Mouse (Mus musculus) megakaryocyte, embryonic 14.5 days (primary cell): Measurements from ENCODE around the gene Epha2. TPM values are rescaled to one million over a fixed set of nuclear protein-coding genes. Genes with fewer than 3 reads are reported as not detected.

Experiments
- H3K27me3 ChIP-seq: replicated peaks from 2 replicates; pipeline ENCODE3; 2012; ENCODE audit warnings: inconsistent platforms
- H3K36me3 ChIP-seq: replicated peaks from 2 replicates; pipeline ENCODE3; 2012; ENCODE audit warnings: low read length, inconsistent platforms, mixed read lengths
- H3K4me1 ChIP-seq: 2 replicates; pipeline ENCODE4 v1.6.1; 2012; ENCODE audit warnings: inconsistent platforms
- H3K4me3 ChIP-seq: replicated peaks from 2 replicates; pipeline ENCODE3; 2012; ENCODE audit warnings: moderate library complexity, mild to moderate bottlenecking, inconsistent platforms
- H3K9me3 ChIP-seq: 2 replicates; pipeline ENCODE4 v1.6.1; 2012; ENCODE audit warnings: inconsistent platforms
- FLI1 ChIP-seq: IDR thresholded peaks from 2 replicates; pipeline ENCODE4 v1.6.1; 2012; ENCODE audit warnings: low read length, inconsistent platforms, mixed read lengths
- GATA1 ChIP-seq: IDR thresholded peaks from 3 replicates; pipeline ENCODE4 v1.6.1; 2012; ENCODE audit warnings: mixed read lengths, low read length, inconsistent platforms, borderline replicate concordance
- polyA plus RNA-seq: library from polyadenylated mRNA; stranded (reverse); fragments of >175 nt; gene quantifications from 2 replicates; pipeline ENCODE4 v1.2.3, GENCODE M21; 2012; ENCODE audit warnings: low replicate concordance; ENCODE audit not compliant: insufficient read depth

The Epha2 gene
- polyA plus RNA-seq, 1 experiment: not detected

DNA sequence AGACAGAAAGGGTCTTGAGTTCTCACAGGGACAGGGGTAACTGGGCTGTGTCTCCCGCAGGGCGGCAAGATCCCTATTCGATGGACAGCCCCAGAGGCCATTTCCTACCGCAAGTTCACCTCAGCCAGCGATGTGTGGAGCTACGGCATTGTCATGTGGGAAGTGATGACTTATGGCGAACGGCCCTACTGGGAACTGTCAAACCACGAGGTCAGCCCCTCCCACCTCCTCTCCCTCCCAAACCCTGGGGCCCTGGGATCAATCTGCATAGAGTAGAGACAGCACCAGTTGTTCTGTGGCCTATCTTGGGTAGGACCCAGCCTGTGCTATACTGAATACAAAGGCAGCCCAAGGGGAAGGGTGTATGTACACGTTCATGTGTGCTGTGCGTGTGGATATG lies 21.5 kb downstream of the Epha2 start:
- Histone ChIP-seq H3K4me3 (no peak overlapping the region), H3K36me3 (no peaks in the 10 kb centered on the region), H3K4me1 (peaks cover 27% of the 10 kb centered on the region), H3K9me3 (no peaks in the 10 kb centered on the region), H3K27me3 (peaks cover 70% of the 10 kb centered on the region)
- no peak for TF ChIP-seq GATA1
- TF ChIP-seq FLI1: no peak

DNA sequence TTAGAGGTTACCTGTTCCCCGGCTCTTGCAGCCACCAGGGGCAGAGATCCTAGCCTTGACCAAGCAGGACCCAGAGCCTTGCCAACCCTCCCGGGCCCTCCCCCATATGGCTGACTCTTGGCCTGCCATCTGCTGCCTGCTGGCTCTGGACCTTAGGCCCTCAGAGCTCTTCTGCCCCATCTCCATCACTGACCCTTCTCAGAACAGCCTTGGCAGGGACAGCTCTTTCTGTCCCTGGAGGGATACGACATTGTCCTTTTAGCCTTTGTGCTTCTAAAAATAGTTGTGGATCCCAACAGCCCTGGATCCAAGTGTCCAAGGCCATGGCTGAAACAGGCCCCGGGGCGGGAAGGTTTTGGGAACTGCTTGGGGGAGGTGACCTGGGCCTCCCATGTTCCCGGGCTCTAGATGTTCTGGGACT lies 23.7 kb downstream of the Epha2 start:
- TF ChIP-seq GATA1 (no peak), FLI1 (no peak)
- peaks cover 27% of the 10 kb centered on the region for H3K4me1 ChIP-seq
- H3K4me3 ChIP-seq: no peak overlapping the region
- H3K27me3 ChIP-seq: peaks cover 72% of the 10 kb centered on the region
- H3K36me3 ChIP-seq: no peaks in the 10 kb centered on the region
- H3K9me3 ChIP-seq: no peaks in the 10 kb centered on the region

- TF ChIP-seq GATA1 (no peak), FLI1 (no peak)
- Histone ChIP-seq H3K36me3 (no peaks in the 10 kb centered on the region), H3K4me1 (peaks cover 31% of the 10 kb centered on the region), H3K9me3 (no peaks in the 10 kb centered on the region), H3K4me3 (peak overlapping the region; percentile 48), H3K27me3 (peaks cover 79% of the 10 kb centered on the region)
Observed at GRCm38 (mm10) chr4:141325636-141326035, 24.6 kb downstream of the Epha2 start.

DNA sequence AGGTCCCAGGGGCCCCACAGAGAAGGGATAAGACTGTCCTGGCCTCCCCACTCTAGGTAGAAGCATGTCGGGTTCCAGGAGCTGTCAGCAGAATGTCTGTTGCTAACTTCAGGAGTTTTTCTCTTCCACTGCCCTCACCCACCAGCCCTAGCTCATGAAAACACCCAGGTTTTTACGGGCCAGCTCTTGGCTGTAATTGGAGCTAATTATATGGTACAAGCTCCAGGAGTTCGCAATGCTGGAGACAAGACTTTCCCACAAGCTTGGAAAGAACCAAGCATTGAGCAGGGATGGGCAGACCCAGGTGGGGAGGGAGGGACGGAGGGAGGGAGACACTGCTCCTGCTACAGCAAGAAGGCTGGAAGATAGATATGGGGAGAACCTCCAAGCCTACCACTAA lies 26.0 kb downstream of the Epha2 start:
- Histone ChIP-seq H3K36me3 (no peaks in the 10 kb centered on the region), H3K9me3 (no peaks in the 10 kb centered on the region), H3K4me3 (no peak overlapping the region), H3K27me3 (peaks cover 83% of the 10 kb centered on the region), H3K4me1 (peaks cover 28% of the 10 kb centered on the region)
- TF ChIP-seq FLI1 (no peak), GATA1 (no peak)

GRCm38 (mm10) chr4:141328742-141329141 lies 27.7 kb downstream of the Epha2 start:
- Histone ChIP-seq H3K9me3 (no peaks in the 10 kb centered on the region), H3K4me3 (no peak overlapping the region), H3K4me1 (peaks cover 18% of the 10 kb centered on the region), H3K36me3 (no peaks in the 10 kb centered on the region), H3K27me3 (peaks cover 86% of the 10 kb centered on the region)
- TF ChIP-seq FLI1: no peak
- no peak for TF ChIP-seq GATA1

DNA sequence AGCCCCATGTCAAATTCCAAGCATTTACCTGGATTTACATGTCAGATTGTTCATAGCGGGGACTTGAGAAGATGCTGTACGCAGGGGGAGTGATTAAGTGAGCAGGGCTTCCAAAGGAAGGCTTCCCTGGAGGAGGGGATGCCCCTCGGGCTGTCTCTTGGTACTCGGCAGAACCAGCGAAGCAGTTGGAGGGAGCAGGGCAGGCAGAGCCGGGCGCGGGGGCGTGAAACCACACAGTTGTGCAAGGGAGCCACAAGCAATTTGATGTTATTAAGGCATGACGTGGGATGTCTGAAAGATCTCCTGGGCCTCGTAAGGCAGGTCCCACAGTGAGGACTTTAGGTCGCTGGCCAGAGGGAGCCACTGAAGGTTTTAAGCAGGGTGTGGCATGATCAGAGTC lies 28.9 kb downstream of the Epha2 start:
- no peaks in the 10 kb centered on the region for H3K36me3 ChIP-seq
- H3K27me3 ChIP-seq: peaks cover 86% of the 10 kb centered on the region

GRCm38 (mm10) chr4:141331446-141331845 lies 30.4 kb downstream of the Epha2 start:
- H3K9me3 ChIP-seq: no peaks in the 10 kb centered on the region
- peaks cover 85% of the 10 kb centered on the region for H3K27me3 ChIP-seq
- H3K4me3 ChIP-seq: no peak overlapping the region
- H3K4me1 ChIP-seq: peaks cover 5% of the 10 kb centered on the region
- TF ChIP-seq FLI1: no peak
- no peaks in the 10 kb centered on the region for H3K36me3 ChIP-seq

More for the DNA sequence above, 28.9 kb downstream of the Epha2 start:
- no peak for TF ChIP-seq GATA1
- TF ChIP-seq FLI1: no peak
- Histone ChIP-seq H3K9me3 (no peaks in the 10 kb centered on the region), H3K4me3 (no peak overlapping the region), H3K4me1 (peaks cover 18% of the 10 kb centered on the region)

DNA sequence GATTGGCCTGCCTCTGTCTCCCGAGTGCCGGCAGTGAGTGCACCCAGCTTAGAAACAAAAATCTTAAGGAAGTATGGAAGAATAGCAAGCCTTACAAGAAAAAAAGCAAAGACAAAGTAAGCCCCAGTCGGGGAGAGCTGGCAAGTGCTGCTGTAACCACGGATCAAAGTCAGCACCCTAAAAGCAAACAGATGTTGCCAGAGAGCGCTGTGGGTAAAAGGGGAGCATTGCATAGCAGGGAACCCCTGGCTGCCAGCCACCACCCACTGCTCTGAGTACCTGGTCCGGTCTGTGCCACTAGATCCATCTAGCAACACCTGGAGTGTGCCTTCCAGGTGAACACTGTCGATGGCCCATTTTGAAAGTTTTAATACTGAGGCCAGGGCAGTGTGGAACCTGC lies 31.2 kb downstream of the Epha2 start:
- no peak for TF ChIP-seq GATA1
- TF ChIP-seq FLI1: no peak
- H3K4me1 ChIP-seq: 0 out of 2 replicates have a peak, but pooled peaks cover 4% of the 10 kb centered on the region
- H3K27me3 ChIP-seq: peaks cover 81% of the 10 kb centered on the region
- H3K4me3 ChIP-seq: no peak overlapping the region
- no peaks in the 10 kb centered on the region for H3K36me3 ChIP-seq
- no peaks in the 10 kb centered on the region for H3K9me3 ChIP-seq

- Histone ChIP-seq H3K4me1 (peaks cover 4% of the 10 kb centered on the region; the same call in 1 of the 2 replicates), H3K9me3 (no peaks in the 10 kb centered on the region), H3K36me3 (no peaks in the 10 kb centered on the region), H3K27me3 (peaks cover 87% of the 10 kb centered on the region), H3K4me3 (no peak overlapping the region)
- TF ChIP-seq FLI1 (no peak), GATA1 (no peak)
Observed at GRCm38 (mm10) chr4:141334695-141335094, 33.7 kb downstream of the Epha2 start.

DNA sequence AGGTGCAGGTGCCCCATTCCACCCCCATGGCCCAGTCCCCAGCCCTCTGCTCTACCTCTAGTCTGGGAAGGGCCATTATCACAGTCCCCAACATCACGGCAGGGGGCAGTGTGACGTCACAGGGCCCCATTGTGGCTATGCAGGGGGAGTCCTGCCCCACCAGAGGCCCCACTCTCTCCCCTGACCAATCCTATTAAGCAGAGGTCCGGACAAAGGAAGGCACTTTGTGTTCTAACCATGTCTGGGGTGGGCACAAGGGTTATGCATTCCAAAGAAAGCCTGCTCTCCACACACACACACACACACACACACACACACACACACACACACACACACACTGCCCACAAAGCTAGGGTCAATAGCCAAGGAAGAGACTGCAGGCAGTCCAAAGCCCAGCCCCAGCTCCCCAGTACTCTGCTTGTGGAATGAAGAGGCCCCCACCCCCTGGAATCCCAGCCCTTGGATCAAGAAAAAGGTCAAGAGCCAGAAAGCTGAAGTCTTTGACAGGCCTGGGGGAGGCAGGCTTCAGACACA lies 34.3 kb downstream of the Epha2 start:
- Histone ChIP-seq H3K4me3 (no peak overlapping the region), H3K9me3 (no peaks in the 10 kb centered on the region), H3K27me3 (peaks cover 88% of the 10 kb centered on the region), H3K36me3 (no peaks in the 10 kb centered on the region), H3K4me1 (no peaks in the 10 kb centered on the region; the same call in 1 of the 2 replicates)
- TF ChIP-seq FLI1 (no peak), GATA1 (no peak)

DNA sequence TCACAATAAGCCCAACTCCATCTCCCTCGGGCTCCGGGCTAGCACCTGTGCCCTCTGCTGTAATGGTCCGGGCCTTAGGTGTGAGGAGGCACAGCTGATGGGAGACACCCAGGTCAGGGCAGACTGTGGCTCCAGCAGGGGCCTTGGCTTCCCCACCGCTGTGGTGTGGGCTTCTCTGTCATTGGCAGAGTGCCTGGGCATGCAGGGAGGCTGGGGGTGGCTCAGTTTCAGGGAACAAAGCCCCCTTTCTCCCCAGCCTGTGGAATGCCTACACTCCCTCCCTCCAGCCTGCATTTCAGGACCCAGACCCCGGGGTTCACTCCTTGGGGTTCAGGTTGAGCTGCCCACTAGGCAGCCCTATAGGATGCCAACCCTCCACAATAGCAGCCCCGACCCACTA lies 35.2 kb downstream of the Epha2 start:
- Histone ChIP-seq H3K36me3 (no peaks in the 10 kb centered on the region), H3K4me1 (no peaks in the 10 kb centered on the region; the same call in 1 of the 2 replicates), H3K9me3 (no peaks in the 10 kb centered on the region), H3K27me3 (peaks cover 88% of the 10 kb centered on the region), H3K4me3 (no peak overlapping the region)
- TF ChIP-seq FLI1 (no peak), GATA1 (no peak)

- Histone ChIP-seq H3K9me3 (no peaks in the 10 kb centered on the region), H3K36me3 (no peaks in the 10 kb centered on the region), H3K4me1 (no peaks in the 10 kb centered on the region; the same call in 1 of the 2 replicates), H3K4me3 (no peak overlapping the region), H3K27me3 (peaks cover 83% of the 10 kb centered on the region)
- TF ChIP-seq FLI1 (no peak), GATA1 (no peak)
Observed at GRCm38 (mm10) chr4:141337986-141338385, 36.9 kb downstream of the Epha2 start.
